Mouse (Mus musculus) small intestine, adult 2 months (tissue): ENCODE measurements around the gene Tcf7.

ENCODE experiments used
- CTCF ChIP-seq: fragments of 200-500 bp; IDR thresholded peaks from 2 replicates; pipeline ENCODE4 v1.5.1; 2012; ENCODE audit warnings: low read depth, mild to moderate bottlenecking, control low read depth, inconsistent platforms, low read length, moderate library complexity, mixed read lengths; ENCODE audit not compliant: insufficient replicate concordance, insufficient read length; ENCODE audit errors: extremely low read depth
- POLR2A ChIP-seq: fragments of 200-500 bp; IDR thresholded peaks from 2 replicates; pipeline ENCODE4 v1.6.1; 2012; ENCODE audit warnings: low read depth, mild to moderate bottlenecking, control low read depth, inconsistent platforms, low read length, moderate library complexity

- TF ChIP-seq POLR2A, result no peak
- no peak for TF ChIP-seq CTCF
Observed at GRCm38 (mm10) chr11:52255077-52255476, 27.7 kb downstream of the Tcf7 start.
